Mouse (Mus musculus): Measurements from ENCODE around the gene Cadm2.

The Cadm2 gene

DNA sequence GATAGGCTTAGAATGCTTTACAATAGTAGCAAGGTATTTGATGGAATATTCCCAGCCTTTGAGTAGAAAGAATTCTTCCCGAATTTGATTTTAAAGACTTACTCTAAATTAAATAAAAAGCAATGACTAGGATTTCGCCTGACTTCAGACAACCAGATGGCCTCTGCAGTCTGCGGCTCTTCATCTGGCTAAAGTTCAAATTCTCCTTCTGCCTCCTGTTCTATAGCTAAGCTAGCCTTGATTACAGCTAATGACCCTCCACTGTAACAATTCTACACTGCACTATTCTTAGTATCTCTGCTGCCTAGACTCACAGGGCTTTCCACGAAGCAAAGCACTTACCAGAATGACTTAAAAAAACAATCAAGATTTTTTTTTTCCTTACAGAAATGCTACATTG lies 495.9 kb downstream of the Cadm2 start:
- DNase-seq (ENCODE audit: low spot score), result no peak

DNA sequence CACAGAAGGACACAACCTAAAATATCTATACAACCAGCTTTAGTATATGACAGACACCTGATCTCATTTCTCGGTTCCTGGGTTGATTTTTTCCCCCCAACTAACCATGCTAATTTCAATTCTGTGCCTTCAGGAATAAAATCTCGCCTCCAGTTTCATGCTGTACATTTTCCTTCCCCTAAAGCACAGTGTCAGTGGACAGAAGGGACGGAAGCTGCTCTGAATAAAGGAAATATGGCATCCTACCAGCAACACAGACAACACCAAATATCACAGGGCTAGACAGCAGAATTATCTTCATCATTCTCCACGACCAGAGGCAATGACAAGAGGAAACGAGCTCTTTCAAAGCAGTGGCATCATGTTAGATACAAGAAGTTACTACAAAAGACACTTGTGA lies 498.2 kb downstream of the Cadm2 start:
- no peak for DNase-seq (ENCODE audit: low spot score)

DNA sequence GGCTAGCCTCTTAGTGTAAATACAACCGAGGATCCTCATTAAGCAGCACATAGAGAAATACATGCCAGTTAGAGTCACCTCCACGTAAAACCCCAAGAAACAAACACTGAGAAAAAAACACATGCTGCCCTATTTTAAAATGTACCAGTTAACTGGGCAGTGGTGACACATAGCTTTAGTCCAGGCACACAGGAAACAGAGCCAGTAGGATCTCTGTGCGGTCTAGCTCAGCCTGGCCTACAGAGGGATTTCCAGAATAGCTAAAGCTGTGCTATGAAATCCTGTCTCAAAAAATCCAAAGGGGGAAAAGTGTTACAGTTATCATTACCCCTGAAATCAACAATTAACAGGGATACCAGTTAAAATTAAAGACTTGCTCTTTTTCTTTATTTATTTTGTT lies 498.9 kb downstream of the Cadm2 start:
- DNase-seq (ENCODE audit: low spot score), result no peak

DNA sequence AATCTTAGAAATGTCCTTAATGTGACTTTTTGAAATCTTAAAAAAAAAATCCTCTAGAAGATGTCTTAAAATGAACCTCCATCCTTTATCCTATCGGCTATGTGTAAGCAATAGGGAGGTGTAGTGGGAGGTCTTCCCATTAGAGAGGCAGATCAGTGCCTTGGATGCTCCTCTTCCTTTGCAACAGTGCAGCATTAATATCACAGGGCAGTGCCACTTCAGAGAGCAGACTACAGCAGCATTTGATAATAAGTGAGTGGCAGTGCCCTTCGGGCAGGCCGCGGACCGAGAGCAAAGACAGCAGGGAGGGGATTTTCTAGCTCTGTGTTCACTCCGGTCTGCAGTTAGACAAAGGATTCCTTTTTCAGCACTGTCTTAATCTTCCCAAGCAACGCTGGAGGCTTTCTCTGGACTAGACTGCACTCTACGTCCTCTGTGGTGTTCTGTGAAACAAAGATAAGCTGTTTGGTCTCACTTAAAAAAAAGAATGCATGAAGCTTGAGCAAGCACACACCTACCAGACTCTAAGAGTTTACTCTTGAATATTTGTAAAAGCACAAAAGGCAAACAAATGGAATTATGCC lies 514.1 kb downstream of the Cadm2 start:
- no peak for DNase-seq (ENCODE audit: low spot score)

DNA sequence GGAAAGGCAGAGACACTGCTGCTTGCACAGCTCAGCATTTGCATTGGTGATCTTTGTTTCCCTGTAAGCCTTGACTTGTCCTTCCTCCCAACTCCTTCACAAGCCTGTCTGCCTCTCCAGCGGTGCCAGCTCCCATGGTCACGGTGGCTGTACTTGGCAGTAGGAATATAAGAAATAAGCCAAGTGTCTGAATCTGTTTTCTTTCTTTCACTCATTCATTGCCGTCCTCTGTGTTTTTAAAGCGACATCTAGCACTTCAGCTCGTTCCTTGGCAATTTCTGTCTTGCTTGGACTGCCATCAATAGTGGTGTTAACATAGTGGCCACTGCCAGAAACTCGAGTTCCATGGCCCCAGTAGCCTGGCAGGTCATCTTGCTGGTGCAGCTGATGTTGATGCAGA lies 524.0 kb downstream of the Cadm2 start:
- DNase-seq (ENCODE audit: low spot score), result no peak

DNA sequence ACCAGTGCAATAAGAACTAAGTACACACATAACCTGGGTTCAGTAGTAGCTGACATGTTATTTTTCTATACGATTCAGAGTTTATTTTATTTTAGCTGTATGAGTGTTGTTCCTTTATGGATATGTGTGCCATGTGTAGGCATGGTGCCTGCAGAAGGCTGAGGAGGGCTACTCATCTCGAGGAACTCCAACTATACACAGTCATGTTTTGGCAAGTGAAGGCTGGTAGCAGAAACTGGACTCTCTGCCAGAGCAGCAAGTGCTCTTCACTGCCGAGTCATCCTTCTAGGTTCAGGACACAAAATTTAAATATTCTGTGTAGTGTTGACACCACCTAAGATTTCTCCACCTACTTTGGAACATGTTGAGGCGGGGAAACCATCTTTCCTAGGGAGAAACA lies 524.8 kb downstream of the Cadm2 start:
- no peak for DNase-seq (ENCODE audit: low spot score)

DNA sequence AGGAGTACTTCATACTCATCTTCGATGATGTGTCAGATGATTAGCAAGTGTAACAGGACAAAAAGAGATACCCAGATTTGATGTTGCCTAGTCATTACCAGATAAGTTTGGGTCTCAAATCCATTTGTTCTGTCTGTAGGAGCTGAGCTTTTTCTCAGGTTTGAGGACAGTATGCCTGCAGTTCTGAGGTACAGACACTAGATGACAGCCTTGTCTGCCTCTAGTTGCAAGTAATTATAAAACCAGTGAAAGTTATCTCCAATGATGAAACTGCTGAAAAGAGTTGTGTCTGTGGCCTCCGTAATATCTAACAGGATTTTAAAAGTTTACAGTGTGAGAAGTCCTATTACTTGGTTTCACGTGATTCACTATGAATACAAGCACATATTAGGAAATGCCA lies 531.0 kb downstream of the Cadm2 start:
- no peak for DNase-seq (ENCODE audit: low spot score)

DNA sequence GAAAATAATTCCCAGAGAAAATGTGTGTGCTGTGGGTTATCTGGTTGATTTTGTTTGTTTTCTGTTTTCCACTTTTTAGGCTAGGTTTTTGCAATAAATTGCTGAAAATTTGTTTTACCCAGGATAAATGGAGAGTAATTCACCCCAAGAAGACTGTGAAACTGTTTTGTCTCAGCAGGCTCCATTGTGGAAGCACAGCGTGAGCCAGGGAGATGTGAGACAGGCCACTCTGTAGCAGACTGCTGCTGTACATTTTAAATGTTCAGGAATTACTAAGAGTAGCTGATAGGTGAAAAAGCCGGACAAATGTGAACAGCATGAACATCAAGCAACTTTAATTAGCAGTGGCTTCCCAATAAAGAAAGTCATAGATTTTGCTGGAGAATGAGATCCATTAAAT lies 541.4 kb downstream of the Cadm2 start:
- no peak for DNase-seq (ENCODE audit: low spot score)

DNA sequence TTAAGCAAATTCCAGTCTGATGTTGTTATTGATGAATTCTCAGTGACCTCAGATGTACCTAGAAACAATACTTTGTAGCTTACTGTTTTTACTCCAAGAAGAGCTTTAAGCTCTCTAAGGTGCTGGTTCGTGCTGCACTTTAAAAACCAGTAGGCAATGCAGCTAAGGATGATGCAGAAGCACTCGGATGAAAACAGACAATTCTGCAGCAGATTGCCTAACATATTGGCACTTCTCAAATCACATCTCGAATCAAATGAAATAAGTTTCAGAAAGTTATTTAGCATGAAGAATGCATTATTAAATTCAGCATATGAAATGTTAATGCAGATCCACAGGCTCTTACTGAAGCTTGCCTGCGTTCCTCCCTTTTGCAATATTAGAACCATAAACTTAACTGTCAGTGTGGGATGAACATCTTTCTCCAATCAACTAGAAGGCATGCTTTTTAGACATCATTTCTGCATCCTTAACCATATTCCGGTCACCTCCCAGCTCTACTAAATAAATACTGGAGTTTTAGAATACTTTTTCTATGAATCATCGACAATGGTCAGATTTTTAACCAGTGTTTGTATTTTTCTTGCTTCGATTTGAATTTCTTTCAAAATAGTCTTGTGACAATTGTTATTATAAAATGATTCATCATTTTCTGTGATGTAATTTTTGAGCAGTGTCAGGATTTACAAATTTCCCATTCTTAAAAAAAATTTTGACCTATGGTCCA lies 544.4 kb downstream of the Cadm2 start:
- DNase-seq (ENCODE audit: low spot score), result no peak

DNA sequence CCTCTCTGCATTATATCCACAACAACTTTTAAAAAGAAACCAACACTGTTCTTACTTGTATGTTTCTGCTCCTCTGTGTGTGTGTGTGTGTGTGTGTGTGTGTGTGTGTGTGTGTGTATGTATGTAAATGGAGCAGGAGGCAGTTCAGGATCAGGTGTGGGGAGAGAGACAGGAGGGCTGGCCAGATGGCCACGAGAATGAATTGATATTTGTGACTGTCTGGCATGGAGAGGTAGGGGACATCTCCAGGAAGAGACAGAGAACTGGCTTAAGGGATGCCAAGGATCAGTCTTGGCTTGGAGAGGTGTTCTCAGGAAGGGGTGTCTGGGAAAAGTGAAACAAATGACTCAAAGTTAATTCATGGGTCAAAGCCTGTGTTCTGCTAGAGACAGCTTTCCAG lies 552.2 kb downstream of the Cadm2 start:
- DNase-seq (ENCODE audit: low spot score), result no peak

DNA sequence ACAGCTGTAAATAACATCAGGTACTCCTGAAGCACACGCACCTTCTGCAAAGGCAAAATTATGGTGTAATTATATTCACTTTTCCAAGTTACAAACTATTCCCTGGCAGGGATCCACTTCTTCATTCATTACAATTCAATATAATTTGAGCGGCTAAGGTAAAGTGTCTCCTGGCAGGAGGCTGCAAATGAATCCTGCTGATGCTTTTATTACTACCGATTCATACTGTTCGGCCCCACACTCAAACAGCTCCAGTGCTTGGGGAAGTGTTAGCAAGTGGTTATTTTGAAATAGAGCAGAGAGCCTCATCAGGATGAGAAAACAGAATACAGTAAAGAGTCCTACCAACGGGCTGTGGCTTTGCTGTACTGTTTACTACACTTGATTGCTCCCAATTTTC lies 589.8 kb downstream of the Cadm2 start:
- DNase-seq (ENCODE audit: low spot score), result no peak

DNA sequence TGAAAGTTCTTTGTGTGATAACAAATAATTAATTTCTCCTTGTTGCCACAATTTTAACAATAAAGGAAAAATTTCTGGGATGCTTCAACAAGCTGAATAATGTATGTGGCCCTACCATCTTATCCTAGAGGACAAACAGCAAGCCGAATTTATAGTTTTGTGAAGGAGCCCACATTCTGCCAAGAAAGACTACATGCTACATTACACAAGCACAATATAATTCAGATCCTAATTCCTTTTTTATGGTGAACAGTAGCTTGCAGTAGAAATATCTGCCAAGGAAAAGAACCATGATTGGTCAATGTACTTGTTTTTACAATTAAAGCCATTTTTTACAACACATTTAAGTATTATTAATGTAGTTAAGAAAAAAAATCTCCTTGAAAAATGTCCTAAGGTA lies 600.9 kb downstream of the Cadm2 start:
- DNase-seq (ENCODE audit: low spot score), result no peak

DNA sequence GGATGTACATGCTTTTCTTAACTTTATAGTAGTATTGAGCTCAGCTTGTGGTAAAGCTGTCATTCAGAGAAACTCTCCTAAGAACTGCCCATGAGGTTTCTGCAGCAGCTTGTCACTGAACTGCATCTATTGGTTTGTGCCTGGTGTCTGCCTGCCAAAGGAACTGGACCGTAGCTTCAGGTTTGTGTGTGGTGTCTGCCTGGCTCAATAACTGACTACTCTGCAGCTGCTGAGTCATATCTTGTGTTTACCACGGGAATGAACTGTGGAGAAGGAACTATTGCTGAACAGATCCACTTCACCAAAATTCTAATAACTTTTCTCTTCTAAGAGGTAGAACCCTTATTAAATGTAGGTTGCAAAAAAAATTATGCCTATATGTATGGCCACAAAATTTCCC lies 603.0 kb downstream of the Cadm2 start:
- no peak for DNase-seq (ENCODE audit: low spot score)

DNA sequence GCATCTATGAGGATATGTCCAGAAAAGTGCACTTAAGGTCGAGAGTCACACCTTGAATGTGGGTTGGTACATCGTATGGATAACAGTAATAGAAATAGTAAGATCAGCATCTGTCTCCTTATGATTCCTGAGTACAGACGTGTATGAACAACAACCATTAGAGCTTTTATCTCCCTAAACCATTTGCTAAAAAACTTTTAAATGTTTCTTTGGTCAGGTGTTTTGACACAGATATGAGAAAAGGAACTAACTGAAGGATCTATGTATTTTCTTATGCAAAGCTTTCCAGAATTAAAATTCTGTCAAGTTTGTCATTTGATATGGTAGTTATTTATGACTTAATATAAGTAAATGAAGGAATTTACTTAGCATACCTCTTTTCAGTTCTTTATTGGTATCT lies 617.5 kb downstream of the Cadm2 start:
- DNase-seq (ENCODE audit: low spot score), result no peak

DNA sequence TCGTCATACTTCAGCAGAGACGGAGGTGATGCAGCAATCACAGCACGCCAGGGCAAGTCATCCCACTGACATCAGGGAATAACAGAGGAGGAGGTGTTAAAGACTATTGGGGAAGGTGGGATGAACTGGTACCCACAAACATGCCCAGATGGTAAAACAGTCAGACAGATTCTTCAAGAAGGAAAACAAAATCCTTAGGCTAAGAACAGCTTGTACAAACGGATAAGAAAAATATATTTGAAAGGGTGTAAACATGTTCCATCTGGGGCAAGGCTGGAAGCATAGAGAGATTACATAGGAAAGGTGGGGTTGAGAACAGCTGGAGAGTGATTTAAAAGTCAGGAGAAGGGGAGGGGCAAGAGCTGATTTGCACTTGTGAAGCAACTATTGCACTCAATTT lies 619.0 kb downstream of the Cadm2 start:
- DNase-seq (ENCODE audit: low spot score), result no peak

DNA sequence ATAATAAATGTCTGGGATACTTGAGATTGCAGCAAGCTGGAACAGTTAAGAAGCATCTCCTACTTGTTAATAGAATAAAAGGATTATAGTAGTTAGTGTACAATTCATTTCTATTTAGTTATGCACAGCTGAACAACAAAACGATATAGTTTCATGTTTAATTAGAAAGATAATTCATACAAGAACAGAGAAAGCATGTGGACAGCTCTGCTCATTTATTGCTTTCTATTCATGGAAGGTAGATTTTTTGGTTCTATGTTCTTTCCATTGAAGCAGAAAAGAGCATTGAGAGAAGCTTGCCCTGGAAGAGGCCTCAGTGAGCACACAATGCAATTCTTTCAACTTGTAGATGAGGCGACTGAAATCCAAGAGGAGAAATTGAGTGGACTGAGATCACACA lies 623.2 kb downstream of the Cadm2 start:
- DNase-seq (ENCODE audit: low spot score), result no peak

DNA sequence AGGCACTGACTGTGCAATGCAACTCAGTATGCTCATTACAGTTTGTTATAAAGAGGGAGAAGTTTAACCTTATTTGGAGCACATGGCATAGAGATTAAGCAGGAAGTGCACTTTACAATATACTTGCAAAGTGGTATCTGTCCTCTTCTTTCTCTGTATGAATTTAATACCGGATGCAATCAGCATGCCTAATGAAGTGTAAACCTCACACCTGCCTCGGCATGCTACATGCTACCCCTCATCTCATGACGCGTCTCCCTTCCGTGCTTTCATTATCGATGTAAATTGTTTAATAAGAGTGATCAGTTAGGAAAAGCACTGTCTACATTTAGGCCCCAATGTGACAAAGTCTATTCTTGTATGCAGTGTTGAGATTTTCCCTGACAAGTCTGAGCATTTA lies 633.0 kb downstream of the Cadm2 start:
- no peak for DNase-seq (ENCODE audit: low spot score)

DNA sequence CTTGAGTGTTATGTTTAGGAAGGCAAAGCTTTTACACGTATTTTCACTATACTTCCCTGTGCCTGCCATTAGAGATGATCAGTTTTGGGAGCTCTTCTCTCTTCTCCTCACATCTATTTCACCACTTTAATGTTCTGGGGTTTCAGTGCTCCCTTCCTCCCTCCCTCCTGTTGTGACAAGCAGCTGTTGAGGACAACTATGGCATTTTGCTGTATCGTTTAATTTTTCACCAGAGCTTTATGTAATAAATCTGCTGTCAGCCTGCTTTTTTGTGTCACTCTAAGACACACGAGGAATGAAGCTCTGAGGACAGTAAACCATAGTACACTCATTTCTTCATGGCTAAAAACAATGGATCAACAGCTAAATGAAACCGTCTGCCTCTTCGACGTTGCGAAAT lies 633.8 kb downstream of the Cadm2 start:
- DNase-seq (ENCODE audit: low spot score), result no peak

DNA sequence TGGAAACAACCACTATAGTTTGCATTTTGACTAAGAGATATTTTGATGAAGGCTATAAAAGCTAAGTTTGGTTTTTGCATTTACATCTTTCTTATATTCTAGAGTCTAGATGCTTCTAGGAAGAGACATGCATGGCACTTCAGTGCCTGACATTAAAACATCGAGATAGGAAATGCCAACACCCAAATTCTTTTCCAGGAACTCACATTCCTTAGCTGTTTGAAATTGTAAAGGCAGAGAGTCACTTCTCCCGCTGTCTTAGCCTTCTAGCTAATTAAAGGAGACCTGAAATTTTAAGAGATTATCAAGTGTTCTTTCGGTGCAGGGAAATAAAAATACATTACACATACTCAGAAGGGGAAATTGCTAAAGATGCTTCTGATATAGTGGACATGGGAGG lies 649.8 kb downstream of the Cadm2 start:
- no peak for DNase-seq (ENCODE audit: low spot score)

DNA sequence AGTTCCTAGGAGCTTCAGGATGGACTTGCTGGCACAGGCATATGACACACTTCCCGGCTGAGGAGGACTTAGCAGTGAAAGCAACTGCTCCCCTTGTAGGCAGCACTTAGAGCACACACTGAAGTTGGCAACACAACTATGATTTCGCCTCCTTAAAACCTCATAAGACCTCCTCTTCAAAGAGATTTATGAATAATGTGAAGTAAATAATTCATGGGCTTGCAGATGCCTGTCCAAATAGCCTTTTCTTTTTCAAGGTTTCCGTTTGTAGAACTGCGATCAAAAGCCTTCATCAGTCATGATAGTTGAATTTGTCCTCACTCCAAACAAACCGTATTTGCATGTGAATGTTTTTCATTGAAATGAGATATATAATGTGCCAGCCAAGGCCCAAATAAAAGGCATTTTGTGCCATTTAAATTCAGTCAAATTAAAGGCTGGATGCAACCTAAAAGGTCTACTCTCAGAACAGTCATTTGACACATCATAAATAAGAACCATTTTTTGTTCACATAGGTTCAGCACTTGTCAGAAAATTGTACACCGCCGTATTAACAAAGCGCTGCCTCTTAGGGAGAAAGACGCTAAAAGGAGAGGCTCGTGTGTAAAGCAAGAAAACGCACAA lies 651.1 kb downstream of the Cadm2 start:
- DNase-seq (ENCODE audit: low spot score), result no peak

DNA sequence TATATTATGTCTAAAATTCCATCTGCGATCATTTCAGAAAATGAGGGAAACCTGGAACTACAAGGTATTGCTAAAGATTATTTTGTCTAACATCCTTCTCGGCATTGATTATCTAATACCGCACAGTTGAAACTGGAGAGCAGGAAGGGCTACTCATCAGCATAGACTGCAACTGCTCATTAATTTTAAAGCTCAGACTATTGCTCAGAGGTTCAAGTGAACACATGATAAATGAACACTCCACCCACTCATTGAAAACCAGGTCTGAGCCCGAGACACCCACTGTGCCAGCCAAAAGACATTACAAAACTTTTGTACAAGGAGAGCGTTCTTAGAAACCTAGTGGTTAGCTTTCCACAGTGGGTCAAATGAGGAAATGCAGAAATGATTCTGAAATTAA lies 652.4 kb downstream of the Cadm2 start:
- DNase-seq (ENCODE audit: low spot score), result no peak

DNA sequence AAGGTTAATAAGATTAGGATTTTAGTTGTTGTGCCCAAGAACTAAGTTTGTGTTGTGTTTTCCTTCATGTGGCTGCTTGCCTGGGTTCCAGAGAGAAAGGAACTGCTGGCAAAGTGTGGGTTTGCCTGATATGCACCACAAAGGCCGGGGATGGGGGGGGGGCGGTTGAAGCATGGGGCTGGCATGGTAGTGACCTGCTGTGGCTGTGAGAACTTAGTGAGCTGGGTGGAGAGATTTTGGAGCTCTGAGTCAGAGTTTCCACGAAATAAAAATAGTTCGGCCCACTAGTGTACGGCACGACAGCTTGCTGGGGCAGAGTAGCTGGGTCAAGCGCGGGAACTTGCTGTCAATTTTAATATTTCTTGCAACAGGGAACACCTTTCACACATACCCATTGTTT lies 653.0 kb downstream of the Cadm2 start:
- DNase-seq (ENCODE audit: low spot score), result no peak

DNA sequence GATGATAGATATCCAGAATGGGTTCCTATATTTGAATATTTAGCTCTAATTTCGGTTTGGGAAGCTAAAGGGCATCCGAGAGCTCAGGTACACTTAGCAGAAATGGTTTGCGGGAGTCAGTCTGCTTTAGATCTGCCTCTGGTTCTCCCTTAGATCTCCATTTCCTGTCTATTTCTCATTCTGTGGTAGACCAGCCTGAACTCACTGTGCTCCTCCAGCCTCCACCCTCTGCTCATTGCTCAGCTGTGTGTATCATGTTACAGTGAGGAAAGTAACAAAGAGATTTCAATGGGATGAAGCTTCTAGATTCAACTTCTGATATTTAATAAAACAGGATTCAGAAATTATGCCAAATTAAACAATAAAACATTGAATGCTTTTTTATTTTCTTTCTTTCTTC lies 661.6 kb downstream of the Cadm2 start:
- DNase-seq (ENCODE audit: low spot score), result no peak

DNA sequence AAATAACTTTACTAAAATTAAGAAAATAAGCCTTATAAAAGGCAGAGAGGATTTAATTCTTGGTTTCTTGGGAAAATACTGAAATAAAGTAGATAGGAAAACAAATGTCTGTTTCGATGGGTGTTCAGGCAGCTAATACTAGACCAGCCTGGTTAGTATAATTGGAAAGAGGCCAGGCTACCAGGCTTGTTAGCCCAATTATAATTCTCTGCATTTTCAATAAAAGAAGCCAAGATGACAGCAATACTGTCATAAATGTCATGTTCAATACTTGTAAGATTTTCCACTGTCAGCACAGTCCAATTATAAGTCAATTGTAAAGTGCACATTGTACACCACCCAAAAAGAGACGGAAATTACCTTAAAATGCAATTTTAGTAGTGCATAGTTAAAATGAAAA lies 664.8 kb downstream of the Cadm2 start:
- DNase-seq (ENCODE audit: low spot score), result no peak
